Comparison of ENCODE assay signal across 15 mouse cellular contexts in the genomic region with DNA sequence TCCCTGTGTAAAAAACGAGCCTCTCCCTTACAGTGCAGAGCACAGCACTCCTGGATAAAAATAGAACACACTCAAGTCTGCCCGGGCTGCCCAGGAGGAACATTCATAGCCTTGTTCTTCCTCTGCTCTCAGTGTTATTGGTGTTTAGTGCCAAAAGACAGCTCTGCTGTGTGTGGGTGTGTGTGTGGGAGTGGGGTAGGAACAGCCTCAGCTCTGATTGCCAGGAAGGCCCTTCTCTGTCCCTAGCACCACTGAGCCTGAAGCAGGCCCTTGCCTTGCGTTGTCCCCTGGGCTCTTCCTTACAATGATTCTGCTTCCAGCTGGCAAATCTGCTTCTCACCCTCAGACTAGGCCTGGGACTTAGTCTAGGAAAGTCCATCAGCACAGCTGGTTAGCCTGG. TPM values are rescaled to one million over a fixed set of nuclear protein-coding genes. Genes with fewer than 3 reads are reported as not detected.
DNase-seq lines count a peak whose midpoint lies in the region; ATAC-seq lines count a peak whose summit lies in the region.
"Had no signal": no experiment of that assay in that cellular context is flagged by ENCODE, and none has a peak within 500 bp of the region (broad histone marks: within the 10 kb centered on the region; RNA-seq: fewer than 3 reads in every experiment).

No protein-coding gene starts in this region.

- ATAC-seq in hindbrain, embryonic 16.5 days, result peak; percentile 21; the same call in 1 of the 2 replicates
- no peak for ATAC-seq in hindbrain, embryonic 12.5 days (ENCODE audit: low FRiP score)
- no peak for ATAC-seq in erythroblast, adult 5-6 weeks (replicated peaks; ENCODE audit: low FRiP score, poor library complexity, severe bottlenecking)
- ATAC-seq: liver, embryonic 12.5 days had no signal

- H3K4me1 ChIP-seq in hindbrain, embryonic 16.5 days (ENCODE audit: control insufficient read depth, insufficient read depth, low read depth, low read length), result peaks cover 12% of the 10 kb centered on the region
- H3K4me1 ChIP-seq in hindbrain, embryonic 12.5 days, result peaks cover 8% of the 10 kb centered on the region

- no peak overlapping the region for H3K27ac ChIP-seq in hindbrain, embryonic 16.5 days (ENCODE audit: low read depth, low read length)
- H3K27ac ChIP-seq in hindbrain, embryonic 12.5 days, result no peak overlapping the region
- H3K27ac ChIP-seq: forebrain, embryonic 10.5 days; liver, embryonic 12.5 days; stomach, postnatal 0 days had no signal

- H3K9me3 ChIP-seq in hindbrain, embryonic 16.5 days (ENCODE audit: control insufficient read depth, low read length), result no peaks in the 10 kb centered on the region
- no peaks in the 10 kb centered on the region for H3K9me3 ChIP-seq in hindbrain, embryonic 12.5 days (replicated peaks)
- H3K9me3 ChIP-seq: forebrain, embryonic 10.5 days; liver, embryonic 12.5 days had no signal

- no peak overlapping the region for H3K4me3 ChIP-seq in hindbrain, embryonic 16.5 days (ENCODE audit: low read length)
- H3K4me3 ChIP-seq in hindbrain, embryonic 12.5 days, result no peak overlapping the region
- H3K4me3 ChIP-seq: forebrain, embryonic 10.5 days; liver, embryonic 12.5 days had no signal

- no peaks in the 10 kb centered on the region for H3K36me3 ChIP-seq in hindbrain, embryonic 16.5 days (ENCODE audit: control insufficient read depth, insufficient read depth, low read length)
- H3K36me3 ChIP-seq in hindbrain, embryonic 12.5 days, result no peaks in the 10 kb centered on the region
- H3K36me3 ChIP-seq: forebrain, embryonic 10.5 days; liver, embryonic 12.5 days had no signal

- no peak overlapping the region for H3K4me2 ChIP-seq in hindbrain, embryonic 16.5 days (ENCODE audit: low read length)
- no peak overlapping the region for H3K4me2 ChIP-seq in hindbrain, embryonic 12.5 days (replicated peaks)
- H3K4me2 ChIP-seq: liver, embryonic 12.5 days had no signal

- WGBS in hindbrain, embryonic 16.5 days, result 62% methylated on average over 3 of the region's 3 CpGs
- WGBS in hindbrain, embryonic 12.5 days, result 72% methylated on average over 3 of the region's 3 CpGs

- H3K9ac ChIP-seq in hindbrain, embryonic 16.5 days (ENCODE audit: low read depth, low read length), result no peak overlapping the region
- H3K9ac ChIP-seq in hindbrain, embryonic 12.5 days, result no peak overlapping the region
- H3K9ac ChIP-seq: liver, embryonic 12.5 days had no signal

- no peaks in the 10 kb centered on the region for H3K27me3 ChIP-seq in hindbrain, embryonic 16.5 days (replicated peaks; ENCODE audit: control insufficient read depth, insufficient read depth, low read length)
- no peaks in the 10 kb centered on the region for H3K27me3 ChIP-seq in hindbrain, embryonic 12.5 days

- peak; percentile 64 for DNase-seq in right cerebral cortex, adult 18-20 months
- no peak for DNase-seq in right cerebral cortex, postnatal 14 days
- DNase-seq in left cerebral cortex, adult 8-10 months (ENCODE audit: low spot score in 2 of 2), result peak; percentile 16 to 49
- no peak for DNase-seq in yolk sac, embryonic 10.5 days (ENCODE audit: low spot score)

RNA-seq across cellular contexts. Expression of gene Tcl1b2, which starts 36.4 kb away (rescaled TPM):
- polyA plus RNA-seq in hindbrain, embryonic 16.5 days (2015; fragmentation: Nextera tagmentation; extraction: Ambion mirVana), result not detected in 2 replicates
- not detected in 2 replicates for polyA plus RNA-seq in hindbrain, embryonic 12.5 days (2016; fragmentation: Nextera tagmentation; extraction: Ambion mirVana)
- not detected for total RNA-seq in left cerebral cortex, adult 8-10 months (2022)
- not detected in 2 replicates for total RNA-seq in erythroblast, adult 5-6 weeks (2015; ENCODE audit: low replicate concordance)
- total RNA-seq in erythroblast, adult 5-6 weeks (2017; ENCODE audit: low replicate concordance), result 0.51 TPM in 1 of 2 replicates, not detected in the other
- total RNA-seq: common myeloid progenitor, adult 5-6 weeks; monocyte, adult 5-6 weeks had no signal
- polyA plus RNA-seq: forebrain, embryonic 10.5 days; heart, embryonic 14.5 days; kidney, embryonic 14.5 days; liver, embryonic 12.5 days; stomach, postnatal 0 days had no signal

RNA-seq across cellular contexts. Expression of gene Tcl1b1, which starts 50.1 kb away (rescaled TPM):
- not detected in 2 replicates for polyA plus RNA-seq in hindbrain, embryonic 16.5 days (2015; fragmentation: Nextera tagmentation; extraction: Ambion mirVana)
- polyA plus RNA-seq in hindbrain, embryonic 12.5 days (2016; fragmentation: Nextera tagmentation; extraction: Ambion mirVana), result not detected in 2 replicates
- total RNA-seq in left cerebral cortex, adult 8-10 months (2022), result not detected
- not detected in 2 replicates for total RNA-seq in erythroblast, adult 5-6 weeks (2015; ENCODE audit: low replicate concordance)
- not detected in 2 replicates for total RNA-seq in erythroblast, adult 5-6 weeks (2017; ENCODE audit: low replicate concordance)
- total RNA-seq: common myeloid progenitor, adult 5-6 weeks; monocyte, adult 5-6 weeks had no signal
- polyA plus RNA-seq: brain, embryonic 14.5 days; forebrain, embryonic 10.5 days; heart, embryonic 14.5 days; kidney, embryonic 14.5 days; liver, embryonic 12.5 days; stomach, postnatal 0 days had no signal

Comparison
In these comparisons a context has a peak if more than half of its experiments do, and no peak if none do; other contexts are left out.
1. DNase-seq: peak in right cerebral cortex, adult 18-20 months (single experiment) and left cerebral cortex, adult 8-10 months (2 of 2); none in right cerebral cortex, postnatal 14 days (single experiment) and yolk sac, embryonic 10.5 days (single experiment).